Mouse (Mus musculus) spleen, adult 2 months (tissue): ENCODE data around the gene Vps13d. TPM values are rescaled to one million over a fixed set of nuclear protein-coding genes. Genes with fewer than 3 reads are reported as not detected.
A peak's percentile ranks its signal among the peaks of the same experiment; 100 is the strongest.

Experiments
- DNase-seq, 2 experiments: peaks; one replicate each; pipeline versions ENCODE4 v3.0.0 to v3.0.0-alpha.2; 2012 to 2021; ENCODE audit warnings: low spot score in 2 of 2, low read depth in 1 of 2
- H3K27ac ChIP-seq: fragments of 200-500 bp; 2 replicates; pipeline ENCODE4 v1.5.1; 2012; ENCODE audit warnings: low read length, inconsistent platforms; ENCODE audit not compliant: insufficient read depth
- H3K27me3 ChIP-seq: fragments of 200-500 bp; 2 replicates; pipeline ENCODE4 v1.6.1; 2012; ENCODE audit warnings: mild to moderate bottlenecking, moderate library complexity, low read length, inconsistent platforms; ENCODE audit not compliant: control insufficient read depth, insufficient read depth
- H3K36me3 ChIP-seq: fragments of 200-500 bp; 2 replicates; pipeline ENCODE4 v1.6.1; 2012; ENCODE audit warnings: mild to moderate bottlenecking, low read length, inconsistent platforms; ENCODE audit not compliant: control insufficient read depth, insufficient read depth
- H3K4me1 ChIP-seq: fragments of 200-500 bp; 2 replicates; pipeline ENCODE4 v1.6.1; 2011; ENCODE audit warnings: inconsistent platforms; ENCODE audit not compliant: control insufficient read depth, insufficient read depth, insufficient read length
- H3K4me3 ChIP-seq: fragments of 200-500 bp; 2 replicates; pipeline ENCODE4 v1.5.1; 2011; ENCODE audit warnings: mild to moderate bottlenecking, inconsistent platforms; ENCODE audit not compliant: insufficient read depth, insufficient read length; ENCODE audit errors: extremely low read depth
- CTCF ChIP-seq: fragments of 200-500 bp; IDR thresholded peaks from 2 replicates; pipeline ENCODE4 v1.5.1; 2011; ENCODE audit warnings: mild to moderate bottlenecking, inconsistent platforms; ENCODE audit not compliant: insufficient read depth, insufficient read length, insufficient replicate concordance; ENCODE audit errors: extremely low read depth
- POLR2A ChIP-seq: fragments of 200-500 bp; IDR thresholded peaks from 2 replicates; pipeline ENCODE4 v1.6.1; 2011; ENCODE audit warnings: low read depth, low read length, inconsistent platforms
- WGBS: fragments of 180-500 bp; shearing (Covaris S2); methylation state at CpG from one replicate; pipeline ENCODE4 v1.1.7; 2018; 5-methylcytosine and 5-hydroxymethylcytosine counted together
- polyA plus RNA-seq: library from polyadenylated mRNA; depleted of rRNA; stranded (reverse); fragments of >200 nt; gene quantifications from 2 replicates; pipeline ENCODE4 v1.2.3, GENCODE M21; 2012

Gene Vps13d
- polyA plus RNA-seq, 1 experiment = 12.1 TPM

DNA sequence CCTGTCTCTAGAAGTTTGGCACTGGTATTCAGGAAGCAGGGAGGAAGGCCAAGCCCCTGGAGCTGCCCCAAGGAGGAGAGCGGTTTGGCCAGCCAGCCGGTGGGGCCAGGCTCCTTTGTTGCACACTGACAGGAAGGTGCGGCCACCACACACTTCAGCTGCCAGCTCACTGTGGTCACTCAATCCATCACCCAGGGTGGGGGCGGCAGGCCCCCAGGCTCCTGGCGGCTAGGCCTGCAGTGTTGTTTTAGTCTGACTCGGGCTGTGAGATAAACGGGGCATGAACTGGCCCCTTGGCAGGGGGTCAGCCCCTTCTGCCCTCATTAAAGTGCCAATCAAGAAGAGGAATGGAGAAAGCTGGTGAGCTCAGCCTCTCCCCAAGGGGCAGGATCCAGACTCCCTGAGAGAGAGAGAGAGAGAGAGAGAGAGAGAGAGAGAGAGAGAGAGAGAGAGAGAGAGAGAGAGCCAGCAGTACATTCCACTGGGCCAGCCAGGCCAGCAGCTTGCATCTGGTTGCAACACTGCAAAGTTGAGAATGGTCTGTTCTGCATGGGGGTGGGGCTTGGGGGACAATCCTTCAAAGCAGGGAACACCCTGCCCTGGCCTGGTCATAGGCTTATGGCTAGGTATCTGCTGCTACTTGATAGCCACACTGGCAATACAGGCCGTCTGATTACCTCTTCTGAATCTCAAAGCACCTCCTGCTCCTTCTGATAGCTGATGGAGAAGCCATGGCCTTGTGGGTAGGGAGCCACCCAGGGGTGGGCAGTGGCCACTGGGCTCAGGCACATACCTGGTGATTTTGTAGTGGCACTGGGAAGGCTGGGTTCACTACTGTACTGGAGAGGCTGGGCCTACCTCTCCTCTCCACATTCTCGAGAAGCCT is 245.1 kb downstream of the Vps13d start:
- no peaks in the 10 kb centered on the region for H3K27me3 ChIP-seq
- 47% methylated on average over 9 of the region's 9 CpGs for WGBS
- H3K4me1 ChIP-seq = peaks cover 3% of the 10 kb centered on the region; the same call in 1 of the 2 replicates
- no peak for DNase-seq
- no peak overlapping the region for H3K4me3 ChIP-seq
- no peak for TF ChIP-seq POLR2A
- no peaks in the 10 kb centered on the region for H3K36me3 ChIP-seq
- H3K27ac ChIP-seq = no peak overlapping the region; the same call in 1 of the 2 replicates

- no peak for TF ChIP-seq CTCF
- TF ChIP-seq POLR2A = no peak
- no peaks in the 10 kb centered on the region for H3K27me3 ChIP-seq
- WGBS = 59% methylated on average over 6 of the region's 6 CpGs
- H3K4me3 ChIP-seq = no peak overlapping the region
- H3K27ac ChIP-seq = 0 out of 2 replicates have a peak overlapping the region, but pooled peaks have one; percentile 2
- no peak for DNase-seq
- H3K4me1 ChIP-seq = peaks cover 3% of the 10 kb centered on the region; the same call in 1 of the 2 replicates
- no peaks in the 10 kb centered on the region for H3K36me3 ChIP-seq
Observed at GRCm38 (mm10) chr4:144947738-144948390, 246.9 kb downstream of the Vps13d start.

- Histone ChIP-seq H3K27ac (no peak overlapping the region), H3K27me3 (no peaks in the 10 kb centered on the region), H3K4me3 (no peak overlapping the region), H3K4me1 (peaks cover 2% of the 10 kb centered on the region; the same call in 1 of the 2 replicates), H3K36me3 (no peaks in the 10 kb centered on the region)
- DNase-seq = no peak
- TF ChIP-seq CTCF (no peak), POLR2A (no peak)
- 83% methylated on average over 5 of the region's 5 CpGs for WGBS
Observed at GRCm38 (mm10) chr4:144943273-144943672, 251.5 kb downstream of the Vps13d start.

DNA sequence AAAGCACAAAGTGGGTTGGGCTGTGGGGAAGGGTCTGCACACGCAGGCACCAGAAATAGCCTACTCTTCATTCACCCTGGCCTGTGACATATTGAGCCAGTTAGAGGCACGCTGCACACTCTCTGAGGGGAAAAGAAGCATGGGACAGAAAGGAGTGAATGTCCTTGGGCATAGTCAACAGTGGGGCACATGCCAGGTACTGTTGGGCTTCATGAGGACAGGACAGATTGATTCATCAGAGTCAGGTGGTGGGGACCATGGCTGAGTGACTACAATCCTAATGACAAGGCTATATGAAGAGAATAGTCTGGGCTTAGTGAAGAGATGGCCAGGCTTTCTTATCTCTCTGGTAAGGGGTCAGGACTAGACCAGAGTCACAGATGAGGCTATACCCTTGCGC is 252.4 kb downstream of the Vps13d start:
- 97% methylated on average over 3 of the region's 3 CpGs for WGBS
- H3K4me3 ChIP-seq = no peak overlapping the region
- H3K27me3 ChIP-seq = no peaks in the 10 kb centered on the region
- no peak for DNase-seq
- H3K27ac ChIP-seq = no peak overlapping the region
- no peaks in the 10 kb centered on the region for H3K36me3 ChIP-seq
- no peak for TF ChIP-seq POLR2A
- TF ChIP-seq CTCF = no peak
- H3K4me1 ChIP-seq = no peaks in the 10 kb centered on the region

DNA sequence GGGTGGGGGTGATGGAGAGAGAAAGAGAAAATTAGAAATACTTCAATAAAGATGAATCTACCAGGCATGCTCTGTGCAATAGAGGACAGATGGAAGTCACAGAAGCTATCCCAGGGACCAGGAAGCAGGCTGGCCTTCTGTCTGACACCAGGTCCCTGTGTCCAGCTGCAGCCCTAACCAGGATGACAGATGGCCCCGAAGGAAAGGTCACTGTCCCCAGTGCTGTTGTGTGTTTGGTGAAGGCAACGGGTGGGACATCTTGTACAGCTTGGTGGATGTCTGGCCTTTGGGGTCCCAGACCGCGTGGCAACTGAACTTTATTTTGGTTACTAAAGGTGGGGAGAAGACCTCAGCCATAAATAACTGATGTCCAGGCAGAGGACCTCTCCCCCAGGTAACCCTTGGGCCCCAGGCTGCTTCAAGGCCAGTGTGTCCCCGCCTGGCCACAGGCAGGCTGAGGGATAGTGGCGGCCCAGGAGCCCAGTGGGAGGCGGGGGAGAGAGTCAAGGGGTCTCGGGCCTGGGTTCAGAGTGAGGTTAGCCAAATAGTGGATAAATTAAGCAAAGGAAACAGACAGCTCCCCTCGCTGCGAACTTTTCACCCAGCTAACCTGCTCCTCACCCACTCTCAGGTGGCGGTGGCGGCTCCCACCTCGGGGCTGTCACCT is 253.9 kb downstream of the Vps13d start:
- H3K4me3 ChIP-seq = no peak overlapping the region
- H3K27me3 ChIP-seq = no peaks in the 10 kb centered on the region
- DNase-seq = no peak
- H3K36me3 ChIP-seq = no peaks in the 10 kb centered on the region
- H3K27ac ChIP-seq = no peak overlapping the region
- TF ChIP-seq POLR2A = no peak
- TF ChIP-seq CTCF = no peak
- 88% methylated on average over 13 of the region's 13 CpGs for WGBS
- H3K4me1 ChIP-seq = no peaks in the 10 kb centered on the region

DNA sequence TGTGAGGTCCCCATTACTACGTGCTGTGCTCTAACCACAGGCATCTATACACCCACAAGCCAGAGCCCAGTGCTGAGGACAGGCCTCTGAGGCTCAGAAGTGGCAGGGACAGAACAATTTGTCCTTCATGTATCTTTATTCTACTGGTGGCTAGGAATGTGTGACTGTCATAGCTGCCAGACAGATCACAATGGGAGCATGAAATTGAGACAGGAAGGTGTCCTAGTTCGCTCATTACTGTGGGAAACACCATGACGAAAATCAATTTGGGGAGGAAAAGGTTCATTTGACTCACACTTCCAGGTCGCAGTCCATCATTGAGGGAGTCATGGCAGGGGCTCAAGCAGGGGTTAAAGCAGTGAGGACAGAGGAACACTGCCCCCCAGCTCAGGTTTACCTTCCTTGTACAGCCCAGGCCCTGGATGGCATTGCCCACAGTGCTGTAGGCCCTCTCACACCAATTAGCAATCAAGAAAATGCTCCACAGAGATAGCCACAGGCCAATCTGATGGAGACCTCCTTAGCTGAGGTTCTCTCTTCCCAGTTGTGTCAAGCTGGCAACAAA is 254.9 kb downstream of the Vps13d start:
- WGBS = 93% methylated on average over 4 of the region's 4 CpGs
- Histone ChIP-seq H3K4me1 (no peaks in the 10 kb centered on the region), H3K27me3 (no peaks in the 10 kb centered on the region), H3K36me3 (no peaks in the 10 kb centered on the region), H3K4me3 (no peak overlapping the region), H3K27ac (no peak overlapping the region)
- TF ChIP-seq POLR2A (no peak), CTCF (no peak)
- no peak for DNase-seq
